Mouse (Mus musculus) bone marrow, adult 2 months (tissue): ENCODE measurements around the gene Il1f9.
"Not testable (repeated sequence)": the region's sequence is repeated elsewhere in the genome, so short reads cannot be mapped to it uniquely, and the experiment has no call there.

ENCODE experiments used
- CTCF ChIP-seq: fragments of 200-500 bp; IDR thresholded peaks from 2 replicates; pipeline ENCODE4 v1.5.1; 2011; ENCODE audit warnings: low read length, control low read depth; ENCODE audit not compliant: control insufficient read depth, insufficient read depth
- POLR2A ChIP-seq: fragments of 200-500 bp; IDR thresholded peaks from 2 replicates; pipeline ENCODE4 v1.6.1; 2011; ENCODE audit warnings: low read depth, mild to moderate bottlenecking, control low read depth, low read length, borderline replicate concordance; ENCODE audit not compliant: control insufficient read depth

DNA sequence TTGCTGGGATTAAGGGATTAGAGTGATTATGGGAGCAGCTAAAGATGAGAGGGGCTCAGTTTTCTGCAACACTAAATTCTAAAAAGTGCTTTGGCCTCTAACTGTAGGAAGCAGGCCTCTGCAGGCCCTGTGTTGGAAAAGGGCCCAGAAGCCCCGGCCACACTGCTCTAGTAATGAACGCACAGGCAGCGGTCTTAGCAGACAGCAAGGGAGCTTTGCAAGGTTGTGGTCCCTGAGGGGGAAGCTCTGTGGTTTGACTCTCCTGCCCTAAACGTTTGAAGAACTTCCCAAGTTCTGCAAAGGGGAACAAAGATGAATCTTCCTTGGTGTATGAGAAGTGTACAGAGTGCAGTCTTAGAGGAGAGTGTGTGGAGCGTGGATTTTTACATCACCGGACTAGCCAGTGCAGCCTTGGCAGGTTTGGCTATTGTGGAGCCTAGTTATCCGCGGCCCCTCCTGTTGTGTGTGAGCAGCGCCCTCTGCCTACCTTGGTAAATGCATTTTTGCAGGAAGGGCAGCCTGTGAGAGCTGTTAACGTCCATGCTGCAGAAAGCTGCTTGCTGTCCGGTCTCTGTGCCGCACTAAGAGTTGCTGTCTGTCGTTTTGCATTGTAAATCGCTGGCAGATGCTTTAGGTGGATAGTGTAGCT, 4.5 kb upstream of the Il1f9 start:
- peak; percentile 20; the same call in 1 of the 2 replicates for TF ChIP-seq CTCF
- TF ChIP-seq POLR2A = not testable (repeated sequence)
